Mouse (Mus musculus) c-Kit-positive CD71-positive TER-119-positive erythroid progenitor cells, embryonic 14.5 days (primary cell): Measurements from ENCODE around the gene Hesx1.
"Not testable (repeated sequence)": the region's sequence is repeated elsewhere in the genome, so short reads cannot be mapped to it uniquely, and the experiment has no call there.

ENCODE experiments used
- DNase-seq: peaks from one replicate; pipeline ENCODE4 v3.0.0-alpha.2; 2013; ENCODE audit warnings: low spot score

Gene Hesx1

GRCm38 (mm10) chr14:26994211-26994741, at the start of gene Hesx1:
TSS of gene Hesx1 (plus strand) at chr14:26994416.
- DNase-seq = peak; percentile 19

- not testable (repeated sequence) for DNase-seq
These were observed 38.1 kb upstream of the Hesx1 start for GRCm38 (mm10) chr14:26956139-26956538.

GRCm38 (mm10) chr14:26960518-26960917, 33.7 kb upstream of the Hesx1 start:
- DNase-seq = no peak

DNA sequence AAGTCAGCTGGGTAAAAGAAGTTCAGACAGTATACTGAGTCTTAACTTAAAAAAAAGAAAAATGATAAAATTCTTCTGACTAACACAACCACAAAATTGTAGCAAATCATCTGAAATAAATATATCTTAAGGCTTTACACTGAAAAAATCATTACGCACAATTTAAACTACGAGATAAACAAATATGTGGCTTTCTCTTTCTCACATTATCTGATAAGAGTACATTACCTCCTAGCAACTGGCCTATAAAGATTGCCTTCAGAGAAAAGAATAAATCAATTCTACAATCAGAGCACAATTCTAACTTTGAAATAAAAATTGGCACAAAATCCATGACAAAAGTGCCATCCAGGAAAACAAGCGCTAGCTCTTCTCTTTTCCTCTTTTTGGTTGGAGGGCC, 25.1 kb upstream of the Hesx1 start:
- DNase-seq = no peak

- DNase-seq = peak; percentile 33
These were observed 24.3 kb upstream of the Hesx1 start for GRCm38 (mm10) chr14:26969856-26970407.

GRCm38 (mm10) chr14:26970439-26970932, 23.7 kb upstream of the Hesx1 start:
- DNase-seq = peak; percentile 90

GRCm38 (mm10) chr14:26971106-26971789, 23.0 kb upstream of the Hesx1 start, which contains the start of gene Appl1:
TSS of gene Appl1 (minus strand) at chr14:26971232.
- no peak for DNase-seq

DNA sequence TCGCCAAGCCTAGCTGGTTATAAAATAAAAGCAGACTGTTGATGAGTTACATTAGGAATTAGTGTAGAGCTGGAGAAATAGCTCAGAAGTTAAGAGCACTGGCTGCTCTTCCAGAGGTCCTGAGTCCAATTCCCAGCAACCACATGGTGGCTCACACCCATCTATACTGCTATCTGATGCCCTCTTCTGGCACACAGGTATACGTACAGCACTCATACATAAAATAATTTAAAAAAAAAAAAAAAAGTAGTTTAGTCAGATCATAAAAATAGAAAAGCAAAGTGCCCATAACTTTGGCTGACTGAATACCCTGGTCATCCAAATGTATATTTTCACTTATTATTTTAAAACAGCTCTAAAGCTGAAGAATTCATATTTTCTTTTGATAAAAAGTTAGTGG, 21.1 kb upstream of the Hesx1 start:
- DNase-seq = no peak

GRCm38 (mm10) chr14:26975490-26975889, 18.7 kb upstream of the Hesx1 start:
- no peak for DNase-seq

DNA sequence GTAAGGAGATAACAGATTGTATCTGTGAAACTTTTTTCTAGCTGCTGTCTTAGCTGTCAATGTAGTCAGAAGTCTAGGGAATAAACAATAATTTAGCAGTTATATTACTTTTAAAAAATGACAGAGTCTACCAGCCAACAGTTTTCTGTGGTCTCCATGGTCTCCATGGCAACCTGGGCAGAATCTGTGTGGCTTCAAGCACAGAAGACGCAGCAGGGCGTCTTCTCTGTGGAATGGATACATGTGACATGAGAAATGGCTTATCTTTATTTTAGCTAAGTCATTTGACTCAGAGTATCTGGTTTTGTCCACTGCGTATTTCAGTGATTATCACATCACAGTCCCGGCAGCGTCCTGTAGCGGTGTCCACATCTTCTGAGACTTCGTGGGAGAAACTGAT, 18.0 kb upstream of the Hesx1 start:
- DNase-seq = no peak

- no peak for DNase-seq
These were observed 16.7 kb upstream of the Hesx1 start for GRCm38 (mm10) chr14:26977500-26977899.

GRCm38 (mm10) chr14:26979808-26980207, 14.4 kb upstream of the Hesx1 start:
- no peak for DNase-seq

GRCm38 (mm10) chr14:26981021-26981420, 13.2 kb upstream of the Hesx1 start:
- no peak for DNase-seq

GRCm38 (mm10) chr14:26981494-26982149, 12.6 kb upstream of the Hesx1 start:
- DNase-seq = no peak

DNA sequence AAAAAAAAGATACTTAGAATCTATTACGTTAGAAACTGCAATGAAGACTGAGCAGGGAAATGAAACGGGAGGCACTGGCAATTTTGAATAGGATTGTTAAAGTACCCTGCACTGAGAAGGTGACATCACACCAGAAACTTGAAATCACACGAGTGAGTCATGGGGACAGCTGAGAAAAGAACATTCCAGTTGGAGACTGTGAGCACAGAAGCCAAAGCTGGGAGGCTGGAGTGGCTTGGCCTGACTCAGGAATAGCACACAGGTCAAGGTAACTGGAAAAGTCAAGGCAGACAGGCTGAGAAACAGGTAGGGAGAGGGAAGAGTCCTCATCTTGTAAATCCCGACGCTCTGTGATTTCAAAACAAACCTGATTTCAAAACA, 12.1 kb upstream of the Hesx1 start:
- no peak for DNase-seq

DNA sequence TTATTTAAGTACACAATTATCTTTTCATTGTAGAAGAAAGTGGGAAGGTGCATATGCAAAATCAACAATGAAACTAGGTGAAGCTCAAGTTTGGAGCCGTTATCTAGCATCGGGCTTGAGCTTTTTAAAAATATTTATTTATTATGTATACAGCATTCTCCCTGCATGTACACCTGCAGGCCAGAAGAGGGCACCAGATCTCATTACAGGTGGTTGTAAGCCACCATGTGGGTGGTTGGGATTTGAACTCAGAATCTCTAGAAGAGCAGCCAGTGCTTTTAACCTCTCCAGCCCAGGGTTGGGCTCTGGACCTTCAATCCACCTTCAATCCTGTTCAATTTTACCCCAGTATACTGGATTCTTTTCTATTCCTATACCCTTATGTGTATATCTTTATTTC, 5.5 kb upstream of the Hesx1 start:
- no peak for DNase-seq

GRCm38 (mm10) chr14:26991622-26992021, 2.6 kb upstream of the Hesx1 start:
- no peak for DNase-seq

GRCm38 (mm10) chr14:26993427-26993826, 789 bp upstream of the Hesx1 start:
- DNase-seq = no peak

GRCm38 (mm10) chr14:26996257-26996656, 2.0 kb downstream of the Hesx1 start:
- DNase-seq = no peak

- peak; percentile 56 for DNase-seq
These were observed 6.2 kb downstream of the Hesx1 start for GRCm38 (mm10) chr14:27000386-27000785.

DNA sequence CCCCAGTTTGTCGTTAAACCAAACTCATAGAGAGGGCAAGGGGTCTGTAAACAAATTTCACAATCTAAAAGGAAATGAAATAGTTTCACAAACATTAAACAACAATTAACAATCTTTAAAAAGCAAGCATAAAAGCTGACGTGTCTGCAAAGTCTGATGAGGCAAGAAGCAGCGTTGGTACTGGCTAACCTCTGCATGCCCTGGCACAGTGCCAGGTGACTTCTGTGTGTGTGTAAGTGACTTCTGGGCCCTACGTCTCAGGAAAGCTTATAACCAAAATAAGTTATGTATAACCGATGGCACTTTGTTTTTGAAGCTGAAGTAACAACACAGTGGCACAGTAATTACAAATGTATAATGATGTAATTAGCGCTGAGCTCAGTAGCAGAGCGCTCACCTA, 10.7 kb downstream of the Hesx1 start:
- no peak for DNase-seq

- no peak for DNase-seq
These were observed 11.7 kb downstream of the Hesx1 start for GRCm38 (mm10) chr14:27005937-27006336.

DNA sequence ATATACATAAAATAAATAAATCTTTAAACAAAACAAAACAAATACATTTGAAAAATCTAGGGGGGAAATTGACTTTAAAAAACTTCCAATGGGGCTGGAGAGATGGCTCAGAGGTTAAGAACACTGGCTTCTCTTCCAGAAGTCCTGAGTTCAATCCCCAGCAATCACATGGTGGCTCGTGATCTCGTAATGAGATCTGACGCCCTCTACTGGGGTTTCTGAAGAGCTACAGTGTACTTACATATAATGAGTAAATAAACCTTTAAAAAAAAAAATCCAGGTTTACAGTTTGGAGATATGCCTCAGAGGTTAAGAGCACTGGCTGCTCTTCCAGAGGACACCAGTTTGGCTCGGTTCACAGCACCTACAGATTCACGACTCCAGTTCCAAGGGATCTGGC, 17.3 kb downstream of the Hesx1 start:
- DNase-seq = no peak
